Mouse (Mus musculus): ENCODE data around the gene Gm6526. TPM values are rescaled to one million over a fixed set of nuclear protein-coding genes. Genes with fewer than 3 reads are reported as not detected.
"Not testable (repeated sequence)": the region's sequence is repeated elsewhere in the genome, so short reads cannot be mapped to it uniquely, and the experiment has no call there.

Gene Gm6526
- total RNA-seq (2022) = not detected

GRCm38 (mm10) chr14:43747566-43747965 lies at the start of gene Gm6526:
Gene Gm6526, plus strand, starts transcription at chr14:43747866.
- DNase-seq (ENCODE audit: low spot score in 2 of 2) = not testable (repeated sequence)

- DNase-seq (ENCODE audit: low spot score in 2 of 2) = not testable (repeated sequence)
Observed at GRCm38 (mm10) chr14:43727385-43727784, 20.3 kb upstream of the Gm6526 start, which contains the start of gene Gm16506. Gene Gm16506, minus strand, starts transcription at chr14:43727485.

GRCm38 (mm10) chr14:43784645-43785044 lies 37.0 kb downstream of the Gm6526 start, which contains the start of gene Gm8180:
Gene Gm8180, minus strand, starts transcription at chr14:43784745.
- DNase-seq (ENCODE audit: low spot score in 2 of 2) = not testable (repeated sequence)

- not testable (repeated sequence) for DNase-seq (ENCODE audit: low spot score in 2 of 2)
Observed at GRCm38 (mm10) chr14:43793811-43794210, 46.1 kb downstream of the Gm6526 start.

- DNase-seq (ENCODE audit: low spot score in 2 of 2) = no peak
Observed at GRCm38 (mm10) chr14:43796069-43796904, 48.6 kb downstream of the Gm6526 start.

- not testable (repeated sequence) for DNase-seq (ENCODE audit: low spot score in 2 of 2)
Observed at GRCm38 (mm10) chr14:43796905-43797470, 49.3 kb downstream of the Gm6526 start.

- not testable (repeated sequence) for DNase-seq (ENCODE audit: low spot score in 2 of 2)
Observed at GRCm38 (mm10) chr14:43804435-43804834, 56.8 kb downstream of the Gm6526 start.

Other genes starting within 250 kb of the Gm6526 start
- gene Gm5799, start 204.3 kb upstream of the Gm6526 start, total RNA-seq (2022) = not detected
- gene Gm17654, start 168.7 kb upstream of the Gm6526 start, total RNA-seq (2022) = not detected
- not detected for gene Gm10375, start 139.9 kb upstream of the Gm6526 start, total RNA-seq (2022)
- not detected for gene Gm8165, start 70.7 kb upstream of the Gm6526 start, total RNA-seq (2022)
- under 1 TPM in 1 of 4 experiments, not detected in 3; 0.43 TPM for gene Gm7324, start 50.0 kb upstream of the Gm6526 start, total RNA-seq (2022)
- gene Gm16506, start 20.4 kb upstream of the Gm6526 start, total RNA-seq (2022) = not detected
- not detected for gene Gm8180, start 36.9 kb downstream of the Gm6526 start, total RNA-seq (2022)
- not detected for gene Ear1, start 127.7 kb downstream of the Gm6526 start, total RNA-seq (2022)
- gene Ear10, start 175.7 kb downstream of the Gm6526 start, total RNA-seq (2022) = not detected
- under 1 TPM in 3 of 4 experiments, not detected in 1; 0.13 to 0.22 (median 0.17) TPM for gene Gm8113, start 177.5 kb downstream of the Gm6526 start, total RNA-seq (2022)
- gene Ang5, start 209.2 kb downstream of the Gm6526 start, total RNA-seq (2022) = not detected